Mouse (Mus musculus): ENCODE results near the gene Ptgdr2. TPM values are rescaled to one million over a fixed set of nuclear protein-coding genes. Genes with fewer than 3 reads are reported as not detected.

The Ptgdr2 gene
- polyA plus RNA-seq, 1 experiment = 1.0 TPM

DNA sequence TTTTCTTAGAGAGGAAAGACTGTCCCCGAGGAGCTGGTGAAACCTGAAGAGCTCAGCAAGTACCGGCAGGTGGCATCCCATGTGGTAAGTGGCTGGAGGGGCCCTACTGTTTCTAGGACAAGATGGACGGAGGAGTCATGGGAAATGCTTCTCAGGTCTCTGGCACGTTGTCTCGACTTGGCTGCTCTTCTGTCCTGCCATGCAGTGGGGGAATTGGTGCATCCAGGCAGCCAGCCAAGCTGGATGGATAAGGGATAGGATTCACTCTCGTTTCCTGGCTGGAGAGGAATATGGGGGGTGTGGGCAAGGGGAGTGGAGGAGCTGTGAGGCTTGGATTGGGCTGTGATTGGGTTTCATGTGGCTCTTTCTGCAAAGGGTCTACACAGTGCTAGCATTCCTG lies 36.6 kb upstream of the Ptgdr2 start:
- TF ChIP-seq POLR2A (IDR thresholded peaks at IDR 0.05; ENCODE audit: control insufficient read depth, extremely low read depth, insufficient read depth, low read length, poor library complexity) (no peak), CTCF (IDR thresholded peaks at IDR 0.05; ENCODE audit: borderline replicate concordance, control insufficient read depth, extremely low read depth, insufficient read depth, low read length, poor library complexity) (no peak)
- DNase-seq = no peak
- Histone ChIP-seq H3K27me3 (ENCODE audit: control insufficient read depth, insufficient read depth, low read length) (no peaks in the 10 kb centered on the region), H3K27ac (ENCODE audit: control insufficient read depth, insufficient read depth, low read length) (no peak overlapping the region), H3K4me1 (replicated peaks; ENCODE audit: control insufficient read depth, insufficient read depth, low read length) (peaks cover 5% of the 10 kb centered on the region; the same call in 1 of the 2 replicates), H3K4me3 (ENCODE audit: control insufficient read depth, insufficient read depth, low read length) (no peak overlapping the region), H3K36me3 (ENCODE audit: control insufficient read depth, insufficient read depth, low read length) (peaks cover 64% of the 10 kb centered on the region)
- 94% methylated on average over 6 of the region's 6 CpGs for WGBS

DNA sequence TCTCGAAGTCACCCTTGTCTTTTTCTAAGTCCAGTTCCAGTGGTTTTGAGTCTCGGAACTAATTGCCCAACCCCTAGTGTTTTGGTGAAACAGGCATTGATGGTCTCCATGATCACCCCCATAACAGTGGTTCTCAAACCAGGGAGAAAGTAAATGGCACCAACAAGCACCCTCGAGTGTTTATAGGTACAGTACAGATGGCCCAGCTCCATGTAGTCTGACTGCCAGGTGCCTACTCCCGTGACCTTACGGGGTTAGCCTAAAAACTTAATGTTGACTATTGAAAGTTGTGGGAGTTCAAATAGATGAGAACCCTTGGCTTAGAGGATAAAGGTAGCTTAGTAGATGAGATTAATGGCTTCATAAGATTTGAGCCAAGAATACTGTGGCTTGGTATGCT lies 35.9 kb upstream of the Ptgdr2 start:
- no peaks in the 10 kb centered on the region for H3K4me1 ChIP-seq (replicated peaks; ENCODE audit: control insufficient read depth, insufficient read depth, low read length)
- H3K27me3 ChIP-seq (ENCODE audit: control insufficient read depth, insufficient read depth, low read length) = no peaks in the 10 kb centered on the region
- no peak overlapping the region for H3K27ac ChIP-seq (ENCODE audit: control insufficient read depth, insufficient read depth, low read length)
- WGBS = 98% methylated on average over 5 of the region's 5 CpGs
- no peak overlapping the region for H3K4me3 ChIP-seq (ENCODE audit: control insufficient read depth, insufficient read depth, low read length)
- H3K36me3 ChIP-seq (ENCODE audit: control insufficient read depth, insufficient read depth, low read length) = peaks cover 72% of the 10 kb centered on the region
- DNase-seq = no peak
- no peak for TF ChIP-seq POLR2A (IDR thresholded peaks at IDR 0.05; ENCODE audit: control insufficient read depth, extremely low read depth, insufficient read depth, low read length, poor library complexity)
- TF ChIP-seq CTCF (IDR thresholded peaks at IDR 0.05; ENCODE audit: borderline replicate concordance, control insufficient read depth, extremely low read depth, insufficient read depth, low read length, poor library complexity) = no peak

DNA sequence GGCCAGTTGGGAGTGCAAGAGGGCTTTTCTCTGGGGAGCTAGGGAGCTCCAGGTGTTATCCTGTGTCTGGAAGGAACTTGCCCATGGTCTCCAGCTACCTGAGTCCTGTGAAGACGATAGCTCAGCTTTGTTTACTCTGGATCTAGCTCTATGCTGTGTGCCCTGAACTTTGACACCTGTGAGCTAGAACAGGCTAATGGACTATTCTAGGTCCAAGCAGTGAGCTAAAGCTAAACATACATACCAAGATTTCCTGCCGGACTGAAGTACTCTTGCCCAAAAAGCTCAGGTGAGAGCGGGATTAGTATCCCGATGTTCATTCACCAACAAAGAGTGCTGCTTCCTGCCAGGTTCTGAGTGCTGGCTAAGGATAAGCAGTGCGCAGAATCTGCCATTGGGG lies 32.4 kb upstream of the Ptgdr2 start:
- H3K27me3 ChIP-seq (ENCODE audit: control insufficient read depth, insufficient read depth, low read length) = no peaks in the 10 kb centered on the region
- H3K4me3 ChIP-seq (ENCODE audit: control insufficient read depth, insufficient read depth, low read length) = no peak overlapping the region
- H3K36me3 ChIP-seq (ENCODE audit: control insufficient read depth, insufficient read depth, low read length) = peaks cover 62% of the 10 kb centered on the region
- no peaks in the 10 kb centered on the region for H3K4me1 ChIP-seq (replicated peaks; ENCODE audit: control insufficient read depth, insufficient read depth, low read length)
- H3K27ac ChIP-seq (ENCODE audit: control insufficient read depth, insufficient read depth, low read length) = no peak overlapping the region
- no peak for DNase-seq
- 97% methylated on average over 5 of the region's 5 CpGs for WGBS
- TF ChIP-seq CTCF (IDR thresholded peaks at IDR 0.05; ENCODE audit: borderline replicate concordance, control insufficient read depth, extremely low read depth, insufficient read depth, low read length, poor library complexity) = no peak
- no peak for TF ChIP-seq POLR2A (IDR thresholded peaks at IDR 0.05; ENCODE audit: control insufficient read depth, extremely low read depth, insufficient read depth, low read length, poor library complexity)

DNA sequence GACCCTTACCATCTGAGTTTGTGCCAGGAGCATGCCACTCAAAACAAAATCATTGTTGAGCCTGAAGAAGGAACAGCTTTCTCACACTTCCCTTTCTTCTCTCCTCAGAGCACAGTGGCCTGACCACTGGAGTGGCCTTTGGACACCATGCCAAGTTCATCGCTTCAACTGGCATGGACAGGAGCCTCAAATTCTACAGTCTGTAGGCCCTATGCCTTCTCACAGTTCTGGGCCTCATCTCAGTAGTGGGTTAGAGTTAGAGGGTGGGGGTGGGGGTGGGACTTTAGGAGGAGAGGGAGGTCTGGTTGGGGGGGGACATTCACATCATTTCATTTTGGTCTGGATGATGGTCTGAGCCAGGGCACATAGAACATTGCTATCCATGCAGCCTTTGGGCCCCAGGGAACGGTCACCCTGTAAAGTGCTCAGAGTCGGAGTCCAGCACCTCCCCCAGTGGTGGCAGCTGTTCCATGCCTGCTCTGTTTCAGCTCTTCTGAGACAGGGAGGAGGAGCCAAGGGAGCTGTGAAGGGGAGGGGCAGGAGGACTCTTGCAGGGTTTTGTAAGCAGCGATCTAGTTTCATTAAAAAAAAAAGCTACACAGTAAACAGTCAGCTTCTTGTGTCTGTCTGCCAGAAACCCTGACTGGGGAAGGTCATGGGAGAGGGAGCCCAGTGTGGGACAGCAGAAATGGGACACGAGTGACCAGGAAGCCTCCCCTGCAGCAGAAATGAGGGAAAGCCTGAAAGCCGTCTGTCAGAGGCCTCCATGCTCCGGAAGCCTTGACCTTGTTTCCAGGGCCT lies 31.8 kb upstream of the Ptgdr2 start:
- H3K27ac ChIP-seq (ENCODE audit: control insufficient read depth, insufficient read depth, low read length) = no peak overlapping the region
- TF ChIP-seq CTCF (IDR thresholded peaks at IDR 0.05; ENCODE audit: borderline replicate concordance, control insufficient read depth, extremely low read depth, insufficient read depth, low read length, poor library complexity) (no peak), POLR2A (IDR thresholded peaks at IDR 0.05; ENCODE audit: control insufficient read depth, extremely low read depth, insufficient read depth, low read length, poor library complexity) (no peak)
- no peak overlapping the region for H3K4me3 ChIP-seq (ENCODE audit: control insufficient read depth, insufficient read depth, low read length)
- DNase-seq = no peak
- no peaks in the 10 kb centered on the region for H3K4me1 ChIP-seq (replicated peaks; ENCODE audit: control insufficient read depth, insufficient read depth, low read length)
- peaks cover 57% of the 10 kb centered on the region for H3K36me3 ChIP-seq (ENCODE audit: control insufficient read depth, insufficient read depth, low read length)
- no peaks in the 10 kb centered on the region for H3K27me3 ChIP-seq (ENCODE audit: control insufficient read depth, insufficient read depth, low read length)
- WGBS = 87% methylated on average over 7 of the region's 7 CpGs

DNA sequence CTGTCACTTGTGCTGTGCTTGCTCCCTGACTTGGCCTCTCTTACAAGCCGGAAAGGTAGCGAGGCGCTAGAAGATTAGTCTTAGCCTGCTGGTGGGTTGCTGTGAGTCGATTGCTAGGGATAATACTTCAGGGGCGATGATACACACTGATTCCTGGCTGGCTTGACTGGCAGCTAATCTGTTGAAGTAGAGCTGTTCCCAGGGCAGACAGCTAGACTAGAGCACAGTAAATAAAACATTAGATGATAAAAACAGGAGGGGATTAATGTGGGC lies 31.3 kb upstream of the Ptgdr2 start:
- WGBS = 97% methylated on average over 5 of the region's 5 CpGs
- no peak for DNase-seq
- Histone ChIP-seq H3K27ac (ENCODE audit: control insufficient read depth, insufficient read depth, low read length) (no peak overlapping the region), H3K4me3 (ENCODE audit: control insufficient read depth, insufficient read depth, low read length) (no peak overlapping the region), H3K4me1 (replicated peaks; ENCODE audit: control insufficient read depth, insufficient read depth, low read length) (no peaks in the 10 kb centered on the region), H3K36me3 (ENCODE audit: control insufficient read depth, insufficient read depth, low read length) (peaks cover 52% of the 10 kb centered on the region), H3K27me3 (ENCODE audit: control insufficient read depth, insufficient read depth, low read length) (no peaks in the 10 kb centered on the region)
- TF ChIP-seq POLR2A (IDR thresholded peaks at IDR 0.05; ENCODE audit: control insufficient read depth, extremely low read depth, insufficient read depth, low read length, poor library complexity) = no peak
- no peak for TF ChIP-seq CTCF (IDR thresholded peaks at IDR 0.05; ENCODE audit: borderline replicate concordance, control insufficient read depth, extremely low read depth, insufficient read depth, low read length, poor library complexity)

DNA sequence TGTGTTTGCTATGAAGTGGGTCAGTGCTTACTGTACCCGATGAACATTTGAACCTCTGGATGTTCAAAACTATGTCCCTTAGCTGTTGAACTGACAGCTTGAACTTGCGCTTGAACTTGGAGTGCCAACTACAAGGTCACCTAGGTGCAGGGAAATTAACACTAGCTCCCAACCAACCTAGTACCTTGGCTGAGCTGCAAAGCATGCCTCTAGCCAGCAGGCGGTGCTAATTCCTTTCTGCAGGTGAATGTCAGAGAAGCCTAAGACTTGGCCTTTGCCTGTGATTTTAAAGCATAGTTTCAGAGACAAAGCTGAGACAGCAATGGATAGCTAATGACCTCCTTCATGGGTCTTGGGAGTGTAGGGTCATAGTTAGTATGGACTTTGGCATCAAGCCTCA lies 29.1 kb upstream of the Ptgdr2 start:
- Histone ChIP-seq H3K27me3 (ENCODE audit: control insufficient read depth, insufficient read depth, low read length) (no peaks in the 10 kb centered on the region), H3K36me3 (ENCODE audit: control insufficient read depth, insufficient read depth, low read length) (peaks cover 31% of the 10 kb centered on the region), H3K4me3 (ENCODE audit: control insufficient read depth, insufficient read depth, low read length) (no peak overlapping the region), H3K27ac (ENCODE audit: control insufficient read depth, insufficient read depth, low read length) (no peak overlapping the region), H3K4me1 (replicated peaks; ENCODE audit: control insufficient read depth, insufficient read depth, low read length) (no peaks in the 10 kb centered on the region)
- WGBS = 61% methylated on average over 3 of the region's 3 CpGs
- DNase-seq = peak; percentile 57
- TF ChIP-seq POLR2A (IDR thresholded peaks at IDR 0.05; ENCODE audit: control insufficient read depth, extremely low read depth, insufficient read depth, low read length, poor library complexity) (no peak), CTCF (IDR thresholded peaks at IDR 0.05; ENCODE audit: borderline replicate concordance, control insufficient read depth, extremely low read depth, insufficient read depth, low read length, poor library complexity) (no peak)
